ENCODE assay signal across 21 mouse cellular contexts in genomic region chr12:74792036-74792435, GRCm38 (mm10).
DNase-seq lines count a peak whose midpoint lies in the region; ATAC-seq lines count a peak whose summit lies in the region.
"Had no signal": no experiment of that assay in that cellular context is flagged by ENCODE, and none has a peak within 500 bp of the region (broad histone marks: within the 10 kb centered on the region; RNA-seq: fewer than 3 reads in every experiment).

No protein-coding gene starts in this region.

- H3K4me2 ChIP-seq in neural tube, embryonic 15.5 days: no peak overlapping the region
- H3K4me2 ChIP-seq: embryonic facial prominence, embryonic 13.5 days; hindbrain, embryonic 14.5 days; limb, embryonic 13.5 days; liver, embryonic 15.5 days; midbrain, embryonic 12.5 days had no signal

- WGBS in neural tube, embryonic 15.5 days: 77% methylated on average over 3 of the region's 3 CpGs

- H3K9me3 ChIP-seq in neural tube, embryonic 15.5 days (replicated peaks): no peaks in the 10 kb centered on the region
- H3K9me3 ChIP-seq: embryonic facial prominence, embryonic 13.5 days; forebrain, embryonic 10.5 days; limb, embryonic 13.5 days; liver, embryonic 15.5 days; midbrain, embryonic 12.5 days had no signal

- intact Hi-C loops in left cerebral cortex, postnatal 4 days (cut with DNase I): no loop called here
- intact Hi-C loops in left cerebral cortex, postnatal 14 days (cut with DNase I): no loop called here

- H3K9ac ChIP-seq in neural tube, embryonic 15.5 days (replicated peaks): no peak overlapping the region
- H3K9ac ChIP-seq: embryonic facial prominence, embryonic 13.5 days; hindbrain, embryonic 14.5 days; limb, embryonic 13.5 days; liver, embryonic 15.5 days; midbrain, embryonic 12.5 days had no signal

- ATAC-seq in neural tube, embryonic 15.5 days (ENCODE audit: low FRiP score): no peak

- no peaks in the 10 kb centered on the region for H3K36me3 ChIP-seq in neural tube, embryonic 15.5 days
- H3K36me3 ChIP-seq: embryonic facial prominence, embryonic 13.5 days; forebrain, embryonic 10.5 days; limb, embryonic 13.5 days; liver, embryonic 15.5 days; midbrain, embryonic 12.5 days had no signal

- no peaks in the 10 kb centered on the region for H3K27me3 ChIP-seq in neural tube, embryonic 15.5 days (replicated peaks)
- H3K27me3 ChIP-seq: embryonic facial prominence, embryonic 13.5 days; limb, embryonic 13.5 days; liver, embryonic 15.5 days; midbrain, embryonic 12.5 days had no signal

- no peak overlapping the region for H3K4me3 ChIP-seq in neural tube, embryonic 15.5 days (replicated peaks)
- H3K4me3 ChIP-seq: embryonic facial prominence, embryonic 13.5 days; forebrain, embryonic 10.5 days; heart, adult 2 months; limb, embryonic 13.5 days; liver, embryonic 15.5 days; midbrain, embryonic 12.5 days had no signal

- DNase-seq in left cerebral cortex, adult 11 months (ENCODE audit: low spot score): peak; percentile 12
- no peak for DNase-seq in left cerebral cortex, postnatal 4 days
- DNase-seq in layer of hippocampus, adult 8-10 months (ENCODE audit: low spot score in 2 of 2): peak; percentile 48 to 53
- peak; percentile 23 to 57 for DNase-seq in left cerebral cortex, postnatal 14 days (ENCODE audit: low spot score in 2 of 2)
- no peak for DNase-seq in adrenal gland, postnatal 14 days
- no peak for DNase-seq in heart, adult 9 months (ENCODE audit: low spot score in 2 of 2)
- DNase-seq in urinary bladder, postnatal 10 days (ENCODE audit: low spot score): no peak
- DNase-seq: cerebellum, adult 18-20 months; heart, adult 2 months; heart, postnatal 14 days; kidney, adult 11 months; kidney, postnatal 25 days; lung, postnatal 14 days; thymus, postnatal 36 days had no signal

- no peak overlapping the region for H3K27ac ChIP-seq in neural tube, embryonic 15.5 days (replicated peaks)
- H3K27ac ChIP-seq: embryonic facial prominence, embryonic 13.5 days; forebrain, embryonic 10.5 days; heart, adult 2 months; hindbrain, embryonic 14.5 days; limb, embryonic 13.5 days; liver, embryonic 15.5 days; midbrain, embryonic 12.5 days had no signal

- H3K4me1 ChIP-seq in neural tube, embryonic 15.5 days: no peaks in the 10 kb centered on the region
- H3K4me1 ChIP-seq: embryonic facial prominence, embryonic 13.5 days; forebrain, embryonic 10.5 days; limb, embryonic 13.5 days; liver, embryonic 15.5 days; midbrain, embryonic 12.5 days had no signal

Comparison
In these comparisons a context has a peak if more than half of its experiments do, and no peak if none do; other contexts are left out.
1. DNase-seq: peak in left cerebral cortex, adult 11 months (single experiment), layer of hippocampus, adult 8-10 months (2 of 2) and left cerebral cortex, postnatal 14 days (2 of 2); none in left cerebral cortex, postnatal 4 days (single experiment), adrenal gland, postnatal 14 days (single experiment), heart, adult 9 months (0 of 2) and urinary bladder, postnatal 10 days (single experiment).